Mouse (Mus musculus): Measurements from ENCODE around the gene Sp6. TPM values are rescaled to one million over a fixed set of nuclear protein-coding genes. Genes with fewer than 3 reads are reported as not detected.

Sp6 gene
- polyA plus RNA-seq, 1 experiment, result 6.0 TPM

DNA sequence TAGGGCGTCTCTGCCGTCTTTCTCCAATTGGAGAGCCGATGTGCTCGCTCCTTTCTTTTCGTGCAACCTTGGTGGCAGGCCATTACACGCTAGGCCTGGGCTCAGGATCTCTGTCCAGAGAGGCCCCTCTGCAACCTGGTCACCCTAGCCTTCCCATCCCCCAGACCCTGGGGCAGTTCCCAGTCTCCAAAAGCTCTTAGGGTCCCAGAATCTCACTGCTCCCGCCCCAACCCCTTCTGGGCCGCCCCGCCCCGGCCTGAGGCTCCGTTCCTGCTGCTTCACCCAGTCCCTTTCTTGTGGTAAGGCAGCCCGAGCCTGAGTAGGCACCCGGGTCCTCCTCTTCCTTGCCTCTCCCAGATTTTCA lies 6.1 kb downstream of the Sp6 start:
- Histone ChIP-seq H3ac (ENCODE audit: control insufficient read depth, insufficient read length) (no peak overlapping the region), H3K4me3 (peak overlapping the region; percentile 37), H3K4me2 (ENCODE audit: low read depth) (peak overlapping the region; percentile 75), H3K27me3 (ENCODE audit: control insufficient read depth, insufficient read depth, insufficient read length) (peaks cover 5% of the 10 kb centered on the region), H3K79me2 (ENCODE audit: control insufficient read depth, insufficient read depth) (no peaks in the 10 kb centered on the region), H3K36me3 (ENCODE audit: control insufficient read depth, insufficient read depth) (no peaks in the 10 kb centered on the region)
- TF ChIP-seq USF1 (IDR thresholded peaks at IDR 0.05; ENCODE audit: low read depth) (no peak), POLR2AphosphoS2 (IDR thresholded peaks at IDR 0.05; ENCODE audit: insufficient read length, low read depth) (no peak), REST (IDR thresholded peaks at IDR 0.05; ENCODE audit: insufficient read depth, insufficient read length) (no peak), POLR2A (IDR thresholded peaks at IDR 0.05; ENCODE audit: insufficient read length, low read depth) (peak; percentile 16), TCF3 (IDR thresholded peaks at IDR 0.05; ENCODE audit: insufficient read length, low read depth) (no peak)

DNA sequence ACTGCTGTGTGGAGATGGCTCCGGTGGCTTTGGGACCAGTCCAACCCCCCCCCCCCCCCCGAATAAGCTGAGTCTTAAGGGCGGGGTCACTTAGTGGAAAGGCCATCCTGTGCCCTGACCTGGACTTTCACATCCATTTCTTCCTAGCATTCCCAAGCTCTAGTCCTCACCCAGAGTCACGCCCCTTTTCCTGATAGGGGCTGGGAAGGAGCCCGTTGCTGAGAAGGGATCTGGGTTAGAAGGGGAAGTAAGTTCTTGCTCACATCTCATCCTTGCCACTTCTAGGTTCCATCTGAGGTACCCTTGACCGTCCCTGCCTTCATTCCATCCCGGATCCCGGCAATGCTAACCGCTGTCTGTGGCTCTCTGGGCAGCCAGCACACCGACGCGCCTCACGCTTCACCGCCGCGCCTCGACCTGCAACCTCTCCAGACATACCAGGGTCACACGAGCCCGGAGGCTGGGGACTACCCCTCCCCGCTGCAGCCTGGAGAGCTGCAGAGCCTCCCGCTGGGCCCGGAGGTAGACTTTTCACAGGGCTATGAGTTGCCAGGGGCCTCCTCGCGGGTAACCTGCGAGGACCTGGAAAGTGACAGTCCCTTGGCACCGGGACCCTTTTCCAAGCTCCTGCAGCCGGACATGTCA lies 8.0 kb downstream of the Sp6 start:
- Histone ChIP-seq H3K27me3 (ENCODE audit: control insufficient read depth, insufficient read depth, insufficient read length) (peaks cover 5% of the 10 kb centered on the region), H3ac (ENCODE audit: control insufficient read depth, insufficient read length) (peak overlapping the region; percentile 7), H3K4me3 (peak overlapping the region; percentile 8), H3K79me2 (ENCODE audit: control insufficient read depth, insufficient read depth) (no peaks in the 10 kb centered on the region), H3K4me2 (ENCODE audit: low read depth) (peak overlapping the region; percentile 89), H3K36me3 (ENCODE audit: control insufficient read depth, insufficient read depth) (no peaks in the 10 kb centered on the region)
- TF ChIP-seq TCF3 (IDR thresholded peaks at IDR 0.05; ENCODE audit: insufficient read length, low read depth) (no peak), SRF (IDR thresholded peaks at IDR 0.05; ENCODE audit: control insufficient read depth, insufficient read length, low read depth) (no peak), POLR2AphosphoS2 (IDR thresholded peaks at IDR 0.05; ENCODE audit: insufficient read length, low read depth) (no peak), MYOG (IDR thresholded peaks at IDR 0.05; ENCODE audit: control insufficient read depth in 1 of 3, insufficient read depth in 1 of 3, insufficient read length in 2 of 3, low read depth in 2 of 3) (no peak), POLR2A (IDR thresholded peaks at IDR 0.05; ENCODE audit: insufficient read length, low read depth) (no peak), MYOD1 (IDR thresholded peaks at IDR 0.05; ENCODE audit: control insufficient read depth in 1 of 3, insufficient read length in 2 of 3, low read depth in 2 of 3) (no peak), MAX (IDR thresholded peaks at IDR 0.05; ENCODE audit: low read depth) (no peak), CEBPB (IDR thresholded peaks at IDR 0.05; ENCODE audit: insufficient read depth, poor library complexity, severe bottlenecking) (no peak), USF1 (IDR thresholded peaks at IDR 0.05; ENCODE audit: low read depth) (no peak), REST (IDR thresholded peaks at IDR 0.05; ENCODE audit: insufficient read depth, insufficient read length) (no peak), TCF12 (IDR thresholded peaks at IDR 0.05; ENCODE audit: insufficient read depth, poor library complexity, severe bottlenecking) (no peak), E2F4 (IDR thresholded peaks at IDR 0.05; ENCODE audit: insufficient read depth) (no peak)

DNA sequence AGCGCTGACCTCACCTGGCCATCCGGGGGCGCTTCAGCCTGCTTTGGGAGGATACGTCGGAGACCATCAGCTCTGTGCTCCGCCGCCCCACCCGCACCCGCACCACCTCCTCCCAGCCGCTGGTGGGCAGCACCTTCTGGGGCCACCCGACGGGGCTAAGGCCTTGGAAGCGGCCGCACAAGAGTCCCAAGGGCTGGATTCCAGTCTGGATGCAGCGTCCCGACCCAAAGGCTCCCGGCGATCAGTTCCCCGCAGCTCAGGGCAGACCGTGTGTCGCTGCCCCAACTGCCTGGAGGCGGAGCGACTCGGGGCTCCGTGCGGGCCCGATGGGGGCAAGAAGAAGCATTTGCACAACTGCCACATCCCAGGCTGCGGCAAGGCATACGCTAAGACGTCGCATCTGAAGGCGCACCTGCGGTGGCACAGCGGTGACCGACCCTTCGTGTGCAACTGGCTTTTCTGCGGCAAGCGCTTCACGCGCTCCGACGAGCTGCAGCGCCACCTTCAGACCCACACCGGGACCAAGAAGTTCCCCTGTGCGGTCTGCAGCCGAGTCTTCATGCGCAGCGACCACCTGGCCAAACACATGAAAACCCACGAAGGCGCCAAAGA lies 8.8 kb downstream of the Sp6 start:
- TF ChIP-seq MAX (IDR thresholded peaks at IDR 0.05; ENCODE audit: low read depth) (no peak), POLR2AphosphoS2 (IDR thresholded peaks at IDR 0.05; ENCODE audit: insufficient read length, low read depth) (no peak), MYOD1 (IDR thresholded peaks at IDR 0.05; ENCODE audit: control insufficient read depth in 1 of 3, insufficient read length in 2 of 3, low read depth in 2 of 3) (peak in 1 of 3 experiments; percentile 5), MYOG (IDR thresholded peaks at IDR 0.05; ENCODE audit: control insufficient read depth in 1 of 3, insufficient read depth in 1 of 3, insufficient read length in 2 of 3, low read depth in 2 of 3) (peak in 1 of 3 experiments; percentile 27)
- peaks cover 5% of the 10 kb centered on the region for H3K27me3 ChIP-seq (ENCODE audit: control insufficient read depth, insufficient read depth, insufficient read length)
- H3K4me3 ChIP-seq, result peak overlapping the region; percentile 8
- peak overlapping the region; percentile 7 for H3ac ChIP-seq (ENCODE audit: control insufficient read depth, insufficient read length)
- H3K79me2 ChIP-seq (ENCODE audit: control insufficient read depth, insufficient read depth), result no peaks in the 10 kb centered on the region
- no peaks in the 10 kb centered on the region for H3K36me3 ChIP-seq (ENCODE audit: control insufficient read depth, insufficient read depth)
- peak overlapping the region; percentile 89 for H3K4me2 ChIP-seq (ENCODE audit: low read depth)

DNA sequence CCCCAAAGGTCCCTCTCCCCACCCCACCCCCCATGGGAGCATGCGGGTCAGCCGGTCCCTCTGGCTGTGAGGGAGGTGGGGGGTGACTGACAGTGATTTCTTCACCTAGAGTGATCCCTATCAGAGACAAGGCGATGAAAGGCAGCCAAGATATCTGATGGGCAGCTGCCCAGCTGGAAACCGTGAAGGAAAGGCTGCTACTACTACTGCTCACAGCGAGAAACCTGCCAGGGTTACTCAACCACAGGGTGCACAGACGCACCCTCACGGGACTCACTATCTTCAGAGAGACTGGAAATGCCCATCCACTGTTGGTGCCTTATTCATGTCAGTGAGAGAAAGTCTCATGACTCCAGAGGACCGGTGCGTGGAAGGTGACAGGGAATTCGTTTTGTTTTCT lies 11.8 kb downstream of the Sp6 start:
- Histone ChIP-seq H3ac (ENCODE audit: control insufficient read depth, insufficient read length) (no peak overlapping the region), H3K4me2 (ENCODE audit: low read depth) (peak overlapping the region; percentile 96), H3K4me3 (no peak overlapping the region), H3K36me3 (ENCODE audit: control insufficient read depth, insufficient read depth) (no peaks in the 10 kb centered on the region), H3K79me2 (ENCODE audit: control insufficient read depth, insufficient read depth) (no peaks in the 10 kb centered on the region), H3K27me3 (ENCODE audit: control insufficient read depth, insufficient read depth, insufficient read length) (no peaks in the 10 kb centered on the region)
- TF ChIP-seq SRF (IDR thresholded peaks at IDR 0.05; ENCODE audit: control insufficient read depth, insufficient read length, low read depth) (no peak), TCF3 (IDR thresholded peaks at IDR 0.05; ENCODE audit: insufficient read length, low read depth) (no peak), USF1 (IDR thresholded peaks at IDR 0.05; ENCODE audit: low read depth) (no peak), POLR2AphosphoS2 (IDR thresholded peaks at IDR 0.05; ENCODE audit: insufficient read length, low read depth) (no peak), REST (IDR thresholded peaks at IDR 0.05; ENCODE audit: insufficient read depth, insufficient read length) (no peak), MYOG (IDR thresholded peaks at IDR 0.05; ENCODE audit: control insufficient read depth in 1 of 3, insufficient read depth in 1 of 3, insufficient read length in 2 of 3, low read depth in 2 of 3) (no peak), CEBPB (IDR thresholded peaks at IDR 0.05; ENCODE audit: insufficient read depth, poor library complexity, severe bottlenecking) (no peak), MYOD1 (IDR thresholded peaks at IDR 0.05; ENCODE audit: control insufficient read depth in 1 of 3, insufficient read length in 2 of 3, low read depth in 2 of 3) (no peak), POLR2A (IDR thresholded peaks at IDR 0.05; ENCODE audit: insufficient read length, low read depth) (no peak), TCF12 (IDR thresholded peaks at IDR 0.05; ENCODE audit: insufficient read depth, poor library complexity, severe bottlenecking) (no peak), E2F4 (IDR thresholded peaks at IDR 0.05; ENCODE audit: insufficient read depth) (no peak), MAX (IDR thresholded peaks at IDR 0.05; ENCODE audit: low read depth) (no peak)
